Mouse (Mus musculus) 3134 (cell line): ENCODE data around the gene Lhx2.

Experiments used
- DNase-seq: peaks from one replicate; pipeline ENCODE4 v3.0.0-alpha.2; 2011; ENCODE audit warnings: low spot score; ENCODE audit not compliant: insufficient read length; ENCODE audit errors: extremely low read depth

Gene Lhx2

DNA sequence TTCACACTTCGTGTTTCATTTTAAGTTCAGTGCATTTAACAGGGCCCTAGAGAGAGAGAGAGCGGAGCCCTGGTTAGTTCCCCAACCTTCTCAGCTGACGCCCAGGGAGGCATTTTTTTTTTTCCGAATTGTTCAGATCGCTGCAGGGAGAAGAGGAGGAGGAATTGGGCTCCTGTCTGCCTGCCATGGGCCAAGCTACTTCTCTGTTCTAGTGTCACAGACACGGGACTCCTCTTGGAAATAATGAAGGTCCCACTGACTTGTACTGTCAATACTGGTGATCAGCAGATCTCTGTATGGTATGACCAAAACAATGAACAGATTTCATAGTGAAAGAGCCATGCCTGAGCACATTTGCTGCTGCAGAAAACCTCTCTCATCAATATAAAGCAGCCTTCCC lies 7.3 kb downstream of the Lhx2 start:
- no peak for DNase-seq

DNA sequence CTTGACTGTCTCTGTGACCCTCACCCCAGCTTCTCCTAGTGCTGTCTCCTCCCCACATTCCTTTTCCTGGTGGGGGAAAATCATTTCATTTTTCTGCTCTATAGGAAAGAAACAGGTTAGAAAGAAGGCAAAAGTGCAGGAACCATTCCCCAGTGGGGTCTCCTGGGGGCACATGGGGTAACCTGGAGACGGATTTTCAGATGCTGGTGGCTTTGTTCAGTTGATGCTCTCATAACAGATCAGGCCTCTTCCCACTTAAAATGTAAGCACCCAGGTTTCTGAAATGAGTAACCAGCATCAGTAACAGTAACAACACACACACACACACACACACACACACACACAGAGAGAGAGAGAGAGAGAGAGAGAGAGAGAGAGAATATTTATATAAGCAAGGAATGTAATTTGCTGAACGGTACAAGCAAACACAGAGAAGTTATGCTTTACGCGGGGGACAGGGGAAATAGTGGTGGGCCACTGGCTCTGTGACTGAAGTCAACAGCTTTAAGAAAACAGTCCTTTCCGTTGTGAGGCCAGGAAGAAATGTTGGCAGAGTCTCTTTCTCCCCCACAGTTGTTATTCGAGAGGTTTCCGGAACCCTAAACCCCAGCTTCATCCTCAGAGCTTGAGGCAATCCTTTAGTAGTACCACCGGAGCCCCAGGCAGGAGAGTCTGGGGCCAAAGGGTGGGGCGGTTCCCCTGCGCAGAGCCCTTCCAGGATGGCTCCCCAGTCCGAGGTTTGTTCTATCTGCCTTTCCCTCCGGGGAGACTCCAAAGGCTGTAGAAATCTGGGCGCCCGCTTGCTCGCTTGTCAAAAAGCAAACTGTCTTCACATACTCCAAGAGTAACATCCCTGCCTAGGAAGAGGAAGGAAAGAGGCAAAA lies 8.0 kb downstream of the Lhx2 start:
- DNase-seq = no peak

DNA sequence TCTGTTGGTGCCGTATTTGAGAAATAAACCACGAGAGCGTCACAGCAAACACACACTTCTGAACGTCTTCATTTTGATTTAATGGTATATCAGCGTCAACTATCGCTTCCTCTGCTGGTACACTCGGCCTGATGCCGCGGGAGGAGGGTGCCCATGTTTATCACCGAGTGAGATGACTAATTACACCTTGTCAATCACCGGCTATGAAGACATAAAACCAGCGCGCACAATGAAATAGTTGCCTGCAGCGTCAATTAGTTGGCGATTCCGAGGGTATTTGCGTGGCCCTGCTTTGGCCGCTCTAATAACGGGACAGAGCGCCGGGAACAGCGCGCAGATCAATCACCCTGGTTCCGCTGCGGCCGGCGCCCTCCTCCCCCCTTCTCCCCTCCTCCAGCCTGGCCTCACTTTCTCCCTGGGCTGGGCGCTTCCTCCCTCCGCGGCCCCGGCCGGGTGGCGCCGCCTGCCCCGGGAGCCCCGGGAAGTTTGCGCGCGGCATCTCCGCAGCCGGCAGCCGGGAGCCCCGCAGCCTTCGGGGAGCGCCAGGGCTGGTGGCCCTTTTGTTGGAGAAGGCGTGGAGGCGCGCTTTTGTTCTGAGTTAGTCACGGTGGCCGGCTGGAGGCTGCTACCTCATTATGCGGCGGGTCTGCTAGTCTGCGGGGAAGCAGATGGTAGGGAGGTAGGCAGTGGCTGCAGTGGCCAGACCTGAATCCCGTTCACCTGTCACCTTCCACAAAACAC lies 8.9 kb downstream of the Lhx2 start:
- no peak for DNase-seq

- no peak for DNase-seq
Observed at GRCm38 (mm10) chr2:38348660-38349420, 9.8 kb downstream of the Lhx2 start.

GRCm38 (mm10) chr2:38349447-38350350 lies 10.6 kb downstream of the Lhx2 start:
- no peak for DNase-seq

GRCm38 (mm10) chr2:38350386-38350785 lies 11.3 kb downstream of the Lhx2 start:
- DNase-seq = no peak

DNA sequence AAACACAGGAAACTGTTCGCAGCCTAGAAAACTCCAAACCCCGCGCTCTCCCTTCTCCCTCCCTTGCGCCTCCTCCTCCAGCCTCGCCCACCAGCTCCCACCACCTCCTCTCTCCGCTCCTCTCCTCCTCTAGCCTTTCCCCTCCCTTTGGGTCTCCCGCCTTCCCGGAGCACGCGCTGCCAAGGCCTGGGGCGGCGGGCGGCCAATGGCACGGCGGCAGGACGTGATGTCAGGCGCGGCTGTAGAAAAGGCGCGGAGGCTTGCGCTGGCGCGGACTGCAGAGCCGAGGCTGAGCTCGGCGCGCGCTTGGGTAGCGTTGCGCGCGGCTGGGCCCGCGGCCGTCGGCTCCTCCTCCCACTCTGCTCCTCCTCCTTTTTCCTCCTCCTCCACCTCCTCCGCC lies 11.7 kb downstream of the Lhx2 start:
- DNase-seq = no peak

- no peak for DNase-seq
Observed at GRCm38 (mm10) chr2:38351641-38352320, 12.7 kb downstream of the Lhx2 start.

GRCm38 (mm10) chr2:38352321-38353007 lies 13.4 kb downstream of the Lhx2 start:
- DNase-seq = no peak

DNA sequence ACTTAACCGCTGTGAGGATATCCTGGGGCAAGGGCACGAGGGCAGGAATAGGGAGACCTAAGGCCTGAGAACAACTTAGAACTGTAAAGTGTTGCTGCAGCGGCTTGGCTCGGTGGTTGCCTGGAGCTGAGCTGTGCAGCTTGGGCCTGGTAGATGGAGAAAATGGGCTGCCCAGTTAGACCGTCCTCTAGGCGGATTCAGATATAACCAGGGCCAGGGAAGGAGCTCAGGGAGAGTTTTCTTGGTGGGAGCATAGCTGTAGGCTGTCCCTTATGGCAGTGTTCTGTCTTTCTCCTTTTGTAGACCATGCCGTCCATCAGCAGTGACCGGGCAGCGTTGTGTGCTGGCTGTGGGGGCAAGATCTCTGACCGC lies 13.9 kb downstream of the Lhx2 start:
- no peak for DNase-seq

GRCm38 (mm10) chr2:38353664-38354063 lies 14.6 kb downstream of the Lhx2 start:
- DNase-seq = no peak

- no peak for DNase-seq
Observed at GRCm38 (mm10) chr2:38354179-38354716, 15.2 kb downstream of the Lhx2 start.

- DNase-seq = no peak
Observed at GRCm38 (mm10) chr2:38354717-38355510, 15.8 kb downstream of the Lhx2 start.

GRCm38 (mm10) chr2:38355731-38356427 lies 16.8 kb downstream of the Lhx2 start:
- DNase-seq = no peak

DNA sequence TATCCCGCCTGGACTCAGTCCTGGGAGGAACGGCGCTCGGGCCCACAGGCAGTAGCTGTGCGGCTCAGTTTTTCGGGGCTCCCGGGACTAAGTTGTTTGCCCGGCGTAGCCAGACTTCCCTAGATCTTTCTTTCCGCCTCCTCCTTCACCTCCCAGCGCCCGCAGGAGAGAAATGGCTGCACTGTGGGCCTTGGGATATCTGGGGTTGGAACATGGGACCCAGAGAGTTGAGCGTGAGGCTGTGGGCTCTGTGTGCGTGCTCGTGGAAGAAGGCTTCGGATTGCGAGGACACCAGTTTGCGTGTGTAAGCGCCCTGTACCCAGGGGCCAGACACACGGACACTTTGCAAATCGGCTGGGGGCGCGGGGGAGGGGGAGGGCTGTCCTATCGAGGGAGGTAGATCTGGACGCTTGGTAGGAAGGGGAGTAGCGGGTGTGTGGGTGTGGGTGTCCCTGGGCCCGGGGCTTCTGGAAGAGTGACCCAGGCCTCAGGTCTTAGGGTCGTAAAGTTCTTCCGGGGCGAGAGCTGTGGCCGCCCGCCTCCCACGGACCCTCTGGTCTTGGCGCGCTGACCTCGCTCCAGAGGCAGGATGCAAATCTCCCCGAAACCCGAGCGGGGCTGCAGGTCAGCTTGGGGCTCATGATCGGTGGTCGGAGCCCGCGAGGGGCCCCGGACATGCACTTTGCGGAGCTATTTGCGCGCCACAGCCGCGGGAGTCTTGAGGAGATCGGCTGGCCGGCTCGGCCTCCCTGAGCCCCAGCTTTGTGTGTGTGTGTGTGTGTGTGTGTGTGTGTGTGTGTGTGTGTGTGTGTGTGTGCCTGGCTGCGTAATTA lies 17.6 kb downstream of the Lhx2 start:
- no peak for DNase-seq
